Mouse (Mus musculus) Muller cell, postnatal 12 days (primary cell): Measurements from ENCODE around the gene Fbxl8.
"Not testable (repeated sequence)": the region's sequence is repeated elsewhere in the genome, so short reads cannot be mapped to it uniquely, and the experiment has no call there.

Experiments used
- DNase-seq: peaks from one replicate; pipeline ENCODE4 v3.0.0-alpha.2; 2015; ENCODE audit errors: inconsistent ontology term

The Fbxl8 gene

DNA sequence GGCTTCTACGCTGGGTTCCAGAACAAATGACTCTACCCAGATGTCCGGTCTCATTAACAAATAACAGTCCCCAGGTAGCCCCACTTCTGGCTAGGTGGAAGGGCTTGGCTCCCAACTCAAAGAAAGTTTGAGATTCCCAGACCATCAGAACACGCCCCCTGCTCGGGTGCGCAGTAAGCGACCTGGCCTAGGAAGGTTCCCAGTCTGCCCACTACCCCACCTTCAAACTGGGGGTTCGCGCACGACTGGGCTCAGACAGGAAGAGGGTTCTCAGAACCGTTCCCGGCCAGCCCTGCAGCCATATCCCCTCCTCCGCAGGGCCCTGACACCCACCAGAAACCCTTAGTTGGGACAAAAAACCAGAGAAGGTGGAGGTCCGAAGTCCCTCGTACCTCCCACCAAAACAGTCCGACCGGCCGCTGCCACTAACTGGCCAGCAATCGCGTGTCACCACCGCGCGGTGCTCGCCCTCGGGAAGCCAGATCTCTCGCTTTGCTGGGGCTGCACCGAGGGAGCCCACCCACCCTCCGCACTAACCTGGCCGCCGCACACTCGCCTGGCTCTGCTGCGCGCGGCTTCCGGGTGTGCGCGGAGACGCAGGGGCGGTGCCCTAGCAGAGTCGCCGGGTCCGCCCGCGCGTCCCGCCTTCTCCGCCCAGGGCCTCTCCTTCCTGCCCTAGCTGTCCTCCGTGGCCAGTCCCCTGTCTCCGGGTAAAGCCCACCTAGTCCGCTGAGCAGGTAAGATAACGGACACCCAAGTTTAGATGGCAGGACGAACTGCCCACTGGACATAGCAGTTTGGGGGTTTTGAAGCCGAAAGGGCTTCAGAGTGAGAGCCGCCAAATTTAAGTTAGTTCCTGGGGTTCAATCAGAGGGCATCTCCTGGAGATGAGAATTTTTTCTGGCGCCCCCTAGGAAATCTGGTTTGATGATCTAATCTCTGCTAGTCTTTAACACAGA is at the start of gene Fbxl8, which contains the start of gene Tradd:
Fbxl8 (plus strand) TSS at position 625 of the 959 bp plus-strand sequence.
Tradd (minus strand) TSS at position 586 of the 959 bp plus-strand sequence.
- peak; percentile 84 for DNase-seq

DNA sequence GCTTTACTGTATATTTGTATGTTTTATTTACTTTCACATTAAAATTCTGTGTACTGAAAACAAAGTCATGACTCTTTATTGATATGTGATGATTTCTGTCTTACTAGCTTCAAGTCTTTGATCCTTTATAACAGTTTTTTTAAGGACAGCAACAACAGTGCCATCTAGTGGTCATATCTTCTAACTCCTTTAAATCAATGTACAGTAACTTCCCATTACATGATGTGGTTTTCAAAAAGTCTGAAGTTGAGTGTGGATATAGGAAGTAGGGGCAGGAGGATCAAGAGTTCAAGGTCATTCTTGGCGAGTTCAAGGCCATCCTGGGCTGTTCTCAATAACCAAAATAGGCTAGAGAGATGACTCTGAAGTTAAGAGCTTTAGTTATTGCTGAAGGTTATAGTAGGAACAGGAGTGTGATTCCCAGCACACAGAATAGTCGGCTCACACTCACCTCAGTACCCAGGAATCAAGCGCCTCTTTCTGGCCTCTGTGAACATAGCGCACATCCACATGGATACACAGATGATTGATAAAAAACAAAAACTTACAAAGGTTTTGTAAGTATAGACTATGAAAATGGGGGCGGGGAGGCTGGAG is 46.4 kb upstream of the Fbxl8 start:
- peak; percentile 48 for DNase-seq

DNA sequence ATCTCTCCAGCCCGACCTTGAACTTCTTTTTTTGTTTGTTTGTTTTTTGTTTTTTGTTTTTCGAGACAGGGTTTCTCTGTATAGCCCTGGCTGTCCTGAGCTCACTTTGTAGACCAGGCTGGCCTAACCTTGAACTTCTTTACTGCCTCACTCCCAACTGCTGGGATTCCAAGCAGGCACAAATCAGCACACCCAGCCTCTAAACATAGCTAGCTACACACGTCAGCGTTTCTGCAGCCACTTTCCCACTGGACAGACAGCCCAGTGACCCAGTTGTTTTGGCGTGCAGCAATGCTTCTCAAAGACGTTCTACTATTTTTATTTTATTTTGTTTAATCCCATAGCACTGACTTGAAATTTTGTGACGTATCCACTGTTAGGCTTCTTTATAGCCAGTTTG is 40.6 kb upstream of the Fbxl8 start:
- no peak for DNase-seq

DNA sequence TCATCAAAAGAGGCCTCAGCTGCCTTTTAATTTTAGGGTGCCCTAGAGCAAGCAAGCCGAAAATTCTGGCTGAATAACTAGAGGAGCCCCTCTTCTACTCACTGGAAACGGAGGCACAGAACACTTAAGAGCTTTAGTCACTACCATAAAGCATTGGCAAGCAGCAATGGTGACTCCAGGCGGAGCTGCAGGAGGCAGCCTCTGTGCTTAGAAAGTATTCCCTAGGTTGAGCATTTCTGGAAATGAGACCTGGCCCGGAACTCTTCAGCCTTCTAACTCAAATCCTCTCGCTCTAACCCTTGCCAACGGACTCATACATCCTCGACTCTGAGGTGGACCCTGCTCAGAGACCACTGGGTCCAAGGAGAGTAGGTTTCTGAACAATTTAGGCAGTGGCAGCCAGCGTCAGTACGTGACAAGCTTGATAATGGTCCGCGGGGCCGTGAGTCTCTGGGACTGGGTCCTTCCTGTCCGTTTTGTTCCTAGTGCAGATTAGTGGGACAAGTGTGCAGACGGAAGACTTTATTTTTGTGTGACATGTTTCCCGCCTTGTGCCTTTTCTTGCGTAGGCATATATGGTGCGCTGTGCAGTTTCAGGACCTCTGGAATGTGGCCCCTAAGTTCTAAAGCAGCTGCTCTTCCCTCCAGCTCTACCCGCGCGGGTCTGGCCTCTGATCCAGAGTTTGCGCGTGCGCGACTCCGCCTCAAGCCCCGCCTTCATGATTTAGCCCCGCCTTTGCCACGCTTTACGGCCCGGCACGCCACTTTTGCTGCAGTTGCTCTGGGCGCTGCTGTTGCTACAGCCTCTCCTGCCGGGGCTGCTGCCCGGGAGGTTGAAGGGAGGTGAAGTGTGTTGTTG is 39.8 kb upstream of the Fbxl8 start, which contains the start of gene D230025D16Rik:
D230025D16Rik (plus strand) TSS at position 733 of the 859 bp plus-strand sequence.
- peak; percentile 92 for DNase-seq

DNA sequence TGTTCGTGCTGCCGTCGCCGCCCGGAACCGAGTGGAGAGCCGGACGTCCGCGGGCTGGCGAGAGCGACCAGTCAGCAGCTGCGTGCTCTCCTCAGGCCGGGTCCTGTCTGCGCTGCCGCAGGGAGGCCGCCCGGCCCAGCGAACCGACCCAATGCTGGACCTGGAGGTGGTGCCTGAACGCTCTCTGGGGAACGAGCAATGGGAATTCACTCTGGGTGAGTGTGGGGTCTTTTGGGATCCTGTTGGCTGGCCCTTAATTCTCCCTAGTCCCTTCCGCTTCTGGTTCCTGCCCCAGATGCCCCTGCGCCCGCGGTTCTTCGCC is 39.2 kb upstream of the Fbxl8 start:
- no peak for DNase-seq

DNA sequence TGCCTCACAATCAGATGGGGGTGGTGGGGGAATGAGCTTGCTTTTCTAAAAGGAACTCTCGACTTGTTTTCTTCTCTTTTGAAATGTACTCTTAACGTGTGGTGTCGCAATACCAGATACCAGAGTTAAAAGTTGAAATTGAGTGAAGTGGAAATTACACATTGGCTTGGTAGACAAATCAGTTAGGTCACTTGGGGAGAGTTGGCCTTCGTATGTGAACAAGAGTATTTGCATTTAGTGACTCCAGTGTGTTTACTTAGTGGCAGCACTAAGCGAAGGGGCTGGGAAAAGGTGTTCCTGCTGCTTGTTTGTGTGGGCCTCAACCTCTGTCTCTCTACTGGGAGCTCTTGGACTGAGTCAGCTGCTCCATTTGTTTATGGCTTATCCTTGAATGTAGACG is 38.5 kb upstream of the Fbxl8 start:
- DNase-seq: no peak

GRCm38 (mm10) chr8:105231503-105232320 is 32.7 kb upstream of the Fbxl8 start:
- no peak for DNase-seq

- DNase-seq: not testable (repeated sequence)
These were observed 32.1 kb upstream of the Fbxl8 start for GRCm38 (mm10) chr8:105232321-105232693.

DNA sequence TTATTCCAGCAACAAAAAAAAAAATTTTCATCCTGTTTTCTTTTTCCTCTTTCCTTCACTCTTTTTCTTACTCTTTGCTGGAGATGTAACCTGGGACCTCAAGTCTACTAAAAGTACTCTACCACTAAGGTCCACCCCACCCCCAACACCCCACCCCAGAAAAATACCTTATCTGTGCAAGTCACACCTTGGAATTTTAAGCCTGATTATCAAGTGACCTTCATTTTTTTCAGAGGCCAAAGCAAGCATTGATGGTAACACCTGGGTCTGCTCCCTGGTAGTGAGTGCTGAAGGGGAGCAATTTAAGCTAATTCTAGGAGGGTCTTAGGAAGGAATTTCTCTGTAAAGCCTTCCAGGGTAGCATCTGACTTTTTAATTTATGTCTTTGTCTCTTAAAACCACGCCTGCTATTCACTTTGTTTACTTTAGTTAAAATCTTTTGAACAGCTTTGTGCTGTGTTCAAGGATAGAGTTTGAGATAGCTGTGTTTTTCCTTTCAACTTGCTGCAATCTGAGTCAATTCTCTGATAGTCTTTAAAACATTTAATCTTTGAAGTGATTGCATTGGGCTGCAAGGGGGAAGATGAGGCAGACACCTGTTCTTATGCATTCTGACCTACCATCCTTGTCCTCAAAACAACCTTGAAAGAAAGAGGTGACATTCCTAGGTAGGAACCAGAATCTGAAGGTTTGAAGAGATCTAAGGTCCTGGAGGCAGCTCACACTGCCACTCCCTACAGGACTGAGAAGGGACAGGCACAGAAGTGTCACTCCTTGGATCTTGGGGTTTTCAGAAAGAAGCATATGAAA is 31.1 kb upstream of the Fbxl8 start:
- no peak for DNase-seq

DNA sequence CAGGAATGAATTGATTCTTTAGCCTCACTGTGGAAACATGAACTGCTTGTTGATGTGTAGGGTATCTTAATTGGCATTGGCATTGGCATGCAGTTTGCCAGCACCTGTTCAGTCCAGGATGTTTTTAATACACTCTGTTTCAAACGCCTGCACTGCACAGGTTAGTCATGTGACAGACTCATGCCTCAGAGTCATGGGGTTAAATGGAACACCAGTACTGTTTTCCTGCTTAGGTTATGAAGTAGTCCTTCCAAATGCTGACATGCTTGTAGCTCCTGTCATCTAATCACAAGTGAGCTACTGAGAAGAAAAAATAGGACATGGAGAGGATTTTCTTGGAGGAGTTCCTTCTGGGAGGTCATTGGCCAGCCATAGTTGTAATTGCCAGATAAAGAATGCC is 29.2 kb upstream of the Fbxl8 start:
- DNase-seq: no peak

GRCm38 (mm10) chr8:105237442-105238142 is 26.9 kb upstream of the Fbxl8 start:
- no peak for DNase-seq

DNA sequence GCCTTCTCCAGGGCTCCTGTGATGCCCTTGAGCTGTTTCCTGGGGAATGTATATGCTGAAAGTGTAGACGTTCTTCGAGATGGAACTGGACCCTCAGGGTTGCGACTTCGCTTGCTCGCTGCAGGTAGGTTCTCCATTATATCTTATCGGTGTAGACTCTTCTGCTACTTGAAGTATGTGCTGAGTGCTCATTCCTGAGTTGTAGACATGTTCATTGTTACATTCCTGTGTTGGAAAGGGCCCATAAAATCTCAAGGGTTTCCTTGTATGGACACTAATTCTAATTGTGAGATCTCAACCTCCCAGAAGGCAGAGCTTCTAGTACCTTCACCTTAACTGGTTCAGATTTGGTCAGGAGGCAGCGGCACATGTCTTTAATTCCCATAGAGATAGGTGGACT is 23.4 kb upstream of the Fbxl8 start:
- DNase-seq: no peak

GRCm38 (mm10) chr8:105251954-105252353 is 12.5 kb upstream of the Fbxl8 start:
- DNase-seq: no peak

- no peak for DNase-seq
These were observed 11.5 kb upstream of the Fbxl8 start for GRCm38 (mm10) chr8:105252680-105253537.

DNA sequence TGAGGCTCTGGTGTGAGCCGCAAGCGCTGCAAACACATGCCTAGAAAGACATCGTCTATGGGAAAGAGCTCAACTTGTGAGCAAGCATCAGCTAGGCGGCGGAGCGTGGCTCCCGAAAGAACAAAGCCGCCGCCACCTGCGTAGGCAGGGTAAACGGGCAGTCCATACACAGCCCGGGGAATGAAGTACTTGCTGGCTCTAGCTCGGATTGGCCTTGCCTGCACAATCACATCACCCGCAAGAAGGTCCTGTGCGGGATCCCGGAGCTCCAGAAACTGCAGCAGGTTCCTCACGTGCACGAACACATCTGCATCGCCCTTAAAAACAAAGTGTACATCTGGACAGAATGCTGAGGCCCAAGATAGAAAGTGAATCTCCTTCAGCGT is 10.7 kb upstream of the Fbxl8 start:
- peak; percentile 11 for DNase-seq

- peak; percentile 89 for DNase-seq
These were observed 10.1 kb upstream of the Fbxl8 start for GRCm38 (mm10) chr8:105254152-105254965.

DNA sequence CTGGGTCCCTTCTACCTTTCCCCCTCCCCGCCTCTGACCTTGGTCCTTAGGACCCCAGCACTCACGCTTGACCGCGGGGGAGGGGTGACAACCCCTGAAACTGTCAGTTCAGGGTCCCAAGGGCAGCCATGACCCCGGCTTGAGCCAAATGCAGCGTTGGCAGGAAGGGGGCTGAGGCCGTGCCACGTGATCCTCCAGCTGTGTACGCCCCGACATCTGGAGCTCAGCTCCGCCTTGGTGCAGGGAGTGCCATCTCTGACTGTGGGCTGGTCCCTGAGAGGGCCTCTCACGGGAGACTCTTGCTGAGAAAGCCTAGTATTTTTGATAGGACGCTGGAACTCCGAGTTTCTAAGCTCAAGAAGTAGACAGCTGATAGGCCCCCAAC is 9.5 kb upstream of the Fbxl8 start, which contains the start of gene B3gnt9:
B3gnt9 (minus strand) TSS at position 188 of the 385 bp plus-strand sequence.
- no peak for DNase-seq
